Mouse (Mus musculus): ENCODE measurements around the gene Cilp. TPM values are rescaled to one million over a fixed set of nuclear protein-coding genes. Genes with fewer than 3 reads are reported as not detected.
A peak's percentile ranks its signal among the peaks of the same experiment; 100 is the strongest.
"Not testable (repeated sequence)": the region's sequence is repeated elsewhere in the genome, so short reads cannot be mapped to it uniquely, and the experiment has no call there.

The Cilp gene
- 0.29 TPM for polyA plus RNA-seq (2012; fragmentation: generic; extraction: Trizol)

DNA sequence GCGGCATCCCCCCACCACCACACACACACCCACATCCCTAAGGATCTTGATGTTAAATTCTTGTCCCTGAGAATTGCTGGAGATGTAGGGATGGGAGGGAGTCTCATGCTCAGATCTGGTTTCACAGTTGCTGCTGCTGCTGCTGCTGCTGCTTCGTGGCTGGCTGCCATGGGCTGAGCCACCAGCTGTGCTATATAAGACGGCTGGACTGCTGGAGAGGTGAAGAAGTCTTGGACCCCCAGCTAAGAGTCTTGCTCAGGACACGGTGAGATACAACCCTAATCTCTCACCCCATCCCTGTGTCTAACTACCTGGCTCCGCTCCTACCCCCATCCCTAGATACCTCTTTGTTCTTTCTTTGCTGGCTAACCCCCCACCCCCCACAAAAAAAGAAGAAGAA lies at the start of gene Cilp:
TSS of gene Cilp (plus strand) at position 222 of the 400 bp plus-strand sequence.
- Histone ChIP-seq H3K4me2 (ENCODE audit: low read depth) (no peak within 1 kb of the TSS), H3K79me2 (ENCODE audit: control insufficient read depth, insufficient read depth) (no peaks in the 10 kb centered on the region), H3K27me3 (ENCODE audit: control insufficient read depth, insufficient read depth, insufficient read length) (no peaks in the 10 kb centered on the region), H3K36me3 (ENCODE audit: control insufficient read depth, insufficient read depth) (no peaks in the 10 kb centered on the region), H3K4me3 (no peak within 1 kb of the TSS), H3ac (ENCODE audit: control insufficient read depth, insufficient read length) (no peak within 1 kb of the TSS)
- TF ChIP-seq POLR2A (IDR thresholded peaks at IDR 0.05; ENCODE audit: insufficient read length, low read depth) (no peak), MYOG (IDR thresholded peaks at IDR 0.05; ENCODE audit: control insufficient read depth in 1 of 3, insufficient read depth in 1 of 3, insufficient read length in 2 of 3, low read depth in 2 of 3) (peak in 1 of 3 experiments; percentile 15), MYOD1 (IDR thresholded peaks at IDR 0.05; ENCODE audit: control insufficient read depth in 1 of 3, insufficient read length in 2 of 3, low read depth in 2 of 3) (peak in 2 of 3 experiments; percentile 12 to 24)

DNA sequence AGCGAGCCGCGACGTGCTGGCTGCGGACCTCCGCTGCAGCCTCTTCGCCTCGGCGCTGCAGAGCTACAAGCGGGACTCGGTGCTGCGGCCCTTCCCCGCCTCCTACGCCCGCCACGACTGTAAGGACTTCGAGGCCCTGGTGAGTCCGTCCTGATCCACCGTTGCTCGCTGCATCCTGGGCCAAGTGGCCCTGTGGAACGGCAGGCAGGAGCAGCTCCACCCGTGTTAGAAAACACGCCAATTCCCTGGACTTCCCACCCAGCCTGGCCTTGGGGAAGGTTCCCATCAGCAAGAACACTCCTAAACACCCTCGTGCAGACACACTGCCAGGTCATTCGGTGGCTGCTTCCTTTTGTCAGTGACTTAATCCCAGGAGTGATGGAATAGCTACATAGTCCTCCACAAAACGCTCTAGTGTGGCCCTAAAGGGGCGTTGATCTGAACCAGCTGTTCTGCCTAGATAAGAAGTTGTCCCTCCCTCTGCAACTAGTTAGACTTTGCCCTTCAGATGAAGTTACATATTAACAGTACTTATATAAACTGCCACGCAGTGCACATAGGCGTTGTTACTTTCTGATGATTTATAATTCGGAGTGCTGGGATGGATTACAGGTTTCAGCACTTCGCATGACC lies 49.4 kb upstream of the Cilp start:
- Histone ChIP-seq H3K27me3 (ENCODE audit: control insufficient read depth, insufficient read depth, insufficient read length) (no peaks in the 10 kb centered on the region), H3K4me2 (ENCODE audit: low read depth) (peak overlapping the region; percentile 96), H3K4me3 (peak overlapping the region; percentile 39), H3K79me2 (ENCODE audit: control insufficient read depth, insufficient read depth) (no peaks in the 10 kb centered on the region), H3K36me3 (ENCODE audit: control insufficient read depth, insufficient read depth) (no peaks in the 10 kb centered on the region), H3ac (ENCODE audit: control insufficient read depth, insufficient read length) (peak overlapping the region; percentile 28)
- no peak for TF ChIP-seq REST (IDR thresholded peaks at IDR 0.05; ENCODE audit: insufficient read depth, insufficient read length)
- peak; percentile 18 for TF ChIP-seq POLR2AphosphoS2 (IDR thresholded peaks at IDR 0.05; ENCODE audit: insufficient read length, low read depth)

DNA sequence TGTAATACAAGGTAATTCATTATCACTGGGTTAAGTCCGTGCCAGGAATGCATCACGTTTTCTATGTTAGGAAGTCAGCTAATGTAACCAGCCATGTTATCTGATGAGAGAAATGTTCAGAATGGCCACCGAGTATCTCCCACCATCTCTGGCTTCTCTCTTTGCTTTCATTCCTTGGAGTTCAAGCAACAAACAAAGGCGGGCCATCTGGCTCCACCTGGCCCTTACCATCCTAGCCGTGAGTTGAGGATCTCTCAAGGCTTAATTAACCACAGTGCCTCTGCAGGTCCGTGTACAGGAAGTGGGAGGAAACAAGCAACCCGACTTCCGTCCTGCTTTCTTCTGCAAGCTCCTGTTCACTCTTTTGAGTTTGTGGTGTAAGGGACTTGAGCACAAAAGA lies 48.0 kb upstream of the Cilp start:
- Histone ChIP-seq H3K79me2 (ENCODE audit: control insufficient read depth, insufficient read depth) (no peaks in the 10 kb centered on the region), H3K4me2 (ENCODE audit: low read depth) (peak overlapping the region; percentile 12), H3ac (ENCODE audit: control insufficient read depth, insufficient read length) (no peak overlapping the region), H3K4me3 (no peak overlapping the region), H3K27me3 (ENCODE audit: control insufficient read depth, insufficient read depth, insufficient read length) (no peaks in the 10 kb centered on the region), H3K36me3 (ENCODE audit: control insufficient read depth, insufficient read depth) (no peaks in the 10 kb centered on the region)
- TF ChIP-seq REST (IDR thresholded peaks at IDR 0.05; ENCODE audit: insufficient read depth, insufficient read length) (no peak), MAX (IDR thresholded peaks at IDR 0.05; ENCODE audit: low read depth) (no peak), CEBPB (IDR thresholded peaks at IDR 0.05; ENCODE audit: insufficient read depth, poor library complexity, severe bottlenecking) (no peak), POLR2A (IDR thresholded peaks at IDR 0.05; ENCODE audit: insufficient read length, low read depth) (no peak), TCF12 (IDR thresholded peaks at IDR 0.05; ENCODE audit: insufficient read depth, poor library complexity, severe bottlenecking) (no peak), MYOD1 (IDR thresholded peaks at IDR 0.05; ENCODE audit: control insufficient read depth in 1 of 3, insufficient read length in 2 of 3, low read depth in 2 of 3) (no peak), USF1 (IDR thresholded peaks at IDR 0.05; ENCODE audit: low read depth) (no peak)

DNA sequence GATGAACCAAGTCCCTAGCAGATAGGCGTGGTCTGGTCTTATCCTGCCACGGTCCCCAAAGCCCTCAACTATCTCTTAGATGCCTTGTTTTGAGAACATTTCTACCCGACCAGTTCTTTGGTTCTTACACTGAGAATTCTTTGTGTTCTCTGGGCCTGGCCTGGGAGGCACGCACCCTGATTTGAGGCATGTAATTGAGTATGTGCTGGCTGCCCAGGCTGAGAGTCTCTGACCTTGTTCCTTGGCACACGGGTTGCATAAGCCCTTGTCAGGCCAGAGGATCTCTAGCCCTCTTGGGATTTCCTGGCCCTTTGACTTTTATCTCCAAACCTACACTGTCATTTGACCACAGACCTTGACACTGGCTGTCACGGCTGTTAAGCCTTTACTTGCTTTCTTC lies 47.3 kb upstream of the Cilp start:
- H3K4me2 ChIP-seq (ENCODE audit: low read depth): no peak overlapping the region
- no peaks in the 10 kb centered on the region for H3K27me3 ChIP-seq (ENCODE audit: control insufficient read depth, insufficient read depth, insufficient read length)
- H3K79me2 ChIP-seq (ENCODE audit: control insufficient read depth, insufficient read depth): no peaks in the 10 kb centered on the region
- H3K36me3 ChIP-seq (ENCODE audit: control insufficient read depth, insufficient read depth): no peaks in the 10 kb centered on the region
- no peak overlapping the region for H3ac ChIP-seq (ENCODE audit: control insufficient read depth, insufficient read length)
- TF ChIP-seq MYOD1 (IDR thresholded peaks at IDR 0.05; ENCODE audit: control insufficient read depth in 1 of 3, insufficient read length in 2 of 3, low read depth in 2 of 3) (no peak), REST (IDR thresholded peaks at IDR 0.05; ENCODE audit: insufficient read depth, insufficient read length) (no peak), POLR2A (IDR thresholded peaks at IDR 0.05; ENCODE audit: insufficient read length, low read depth) (no peak), TCF12 (IDR thresholded peaks at IDR 0.05; ENCODE audit: insufficient read depth, poor library complexity, severe bottlenecking) (no peak), MAX (IDR thresholded peaks at IDR 0.05; ENCODE audit: low read depth) (no peak), TCF3 (IDR thresholded peaks at IDR 0.05; ENCODE audit: insufficient read length, low read depth) (no peak), USF1 (IDR thresholded peaks at IDR 0.05; ENCODE audit: low read depth) (no peak)
- no peak overlapping the region for H3K4me3 ChIP-seq

DNA sequence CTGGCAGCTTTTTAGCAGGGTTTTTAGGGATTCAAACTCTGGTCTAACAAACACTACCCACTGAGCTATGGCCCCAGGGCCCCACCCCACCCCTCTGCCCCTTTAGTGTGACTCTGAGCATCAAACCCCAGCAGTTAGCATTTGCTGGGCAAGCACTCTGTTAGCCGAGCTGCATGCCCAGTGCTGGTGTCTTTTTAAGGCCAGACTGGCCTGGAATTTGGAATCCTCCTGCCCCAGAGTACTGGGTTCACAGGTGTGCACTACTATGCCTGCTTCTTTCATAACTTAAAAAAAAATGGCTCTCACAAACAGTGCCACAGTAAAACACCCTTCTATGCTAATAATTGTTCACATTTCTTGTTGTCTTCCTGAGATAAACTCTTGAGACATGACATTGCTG lies 46.1 kb upstream of the Cilp start:
- Histone ChIP-seq H3K36me3 (ENCODE audit: control insufficient read depth, insufficient read depth) (no peaks in the 10 kb centered on the region), H3K4me2 (ENCODE audit: low read depth) (no peak overlapping the region), H3K79me2 (ENCODE audit: control insufficient read depth, insufficient read depth) (no peaks in the 10 kb centered on the region), H3ac (ENCODE audit: control insufficient read depth, insufficient read length) (no peak overlapping the region), H3K4me3 (no peak overlapping the region), H3K27me3 (ENCODE audit: control insufficient read depth, insufficient read depth, insufficient read length) (no peaks in the 10 kb centered on the region)
- no peak for TF ChIP-seq TCF3 (IDR thresholded peaks at IDR 0.05; ENCODE audit: insufficient read length, low read depth)
- no peak for TF ChIP-seq REST (IDR thresholded peaks at IDR 0.05; ENCODE audit: insufficient read depth, insufficient read length)
- TF ChIP-seq POLR2A (IDR thresholded peaks at IDR 0.05; ENCODE audit: insufficient read length, low read depth): no peak
- no peak for TF ChIP-seq TCF12 (IDR thresholded peaks at IDR 0.05; ENCODE audit: insufficient read depth, poor library complexity, severe bottlenecking)
- no peak for TF ChIP-seq CEBPB (IDR thresholded peaks at IDR 0.05; ENCODE audit: insufficient read depth, poor library complexity, severe bottlenecking)
- no peak for TF ChIP-seq USF1 (IDR thresholded peaks at IDR 0.05; ENCODE audit: low read depth)
- no peak for TF ChIP-seq E2F4 (IDR thresholded peaks at IDR 0.05; ENCODE audit: insufficient read depth)
- TF ChIP-seq MYOD1 (IDR thresholded peaks at IDR 0.05; ENCODE audit: control insufficient read depth in 1 of 3, insufficient read length in 2 of 3, low read depth in 2 of 3): no peak
- TF ChIP-seq MAX (IDR thresholded peaks at IDR 0.05; ENCODE audit: low read depth): no peak
- no peak for TF ChIP-seq SRF (IDR thresholded peaks at IDR 0.05; ENCODE audit: control insufficient read depth, insufficient read length, low read depth)

DNA sequence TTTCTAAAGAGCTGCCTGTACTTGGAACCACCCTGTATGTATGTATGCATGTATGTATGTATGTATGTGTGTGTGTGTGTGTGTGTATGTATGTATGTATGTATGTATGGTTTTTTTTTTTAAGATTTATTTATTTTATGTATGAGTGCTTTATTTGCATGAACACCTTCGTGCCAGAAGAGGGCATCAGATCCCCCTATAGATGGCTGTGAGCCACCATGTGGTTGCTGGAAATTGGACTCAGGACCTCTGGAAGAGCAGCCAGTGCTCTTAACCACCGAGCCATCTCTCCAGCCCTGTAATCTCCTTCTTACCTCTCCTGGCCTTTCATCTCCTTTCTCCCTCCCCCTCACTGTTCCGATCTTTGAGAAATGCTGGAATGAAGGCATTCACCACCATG lies 44.6 kb upstream of the Cilp start:
- H3K4me3 ChIP-seq; H3K27me3 ChIP-seq (ENCODE audit: control insufficient read depth, insufficient read depth, insufficient read length); H3ac ChIP-seq (ENCODE audit: control insufficient read depth, insufficient read length); H3K79me2 ChIP-seq (ENCODE audit: control insufficient read depth, insufficient read depth); H3K36me3 ChIP-seq (ENCODE audit: control insufficient read depth, insufficient read depth); H3K4me2 ChIP-seq (ENCODE audit: low read depth): not testable (repeated sequence)

All from myocyte (in vitro differentiated cells).